Mouse (Mus musculus): ENCODE data around the gene Wscd2.

Wscd2 gene

DNA sequence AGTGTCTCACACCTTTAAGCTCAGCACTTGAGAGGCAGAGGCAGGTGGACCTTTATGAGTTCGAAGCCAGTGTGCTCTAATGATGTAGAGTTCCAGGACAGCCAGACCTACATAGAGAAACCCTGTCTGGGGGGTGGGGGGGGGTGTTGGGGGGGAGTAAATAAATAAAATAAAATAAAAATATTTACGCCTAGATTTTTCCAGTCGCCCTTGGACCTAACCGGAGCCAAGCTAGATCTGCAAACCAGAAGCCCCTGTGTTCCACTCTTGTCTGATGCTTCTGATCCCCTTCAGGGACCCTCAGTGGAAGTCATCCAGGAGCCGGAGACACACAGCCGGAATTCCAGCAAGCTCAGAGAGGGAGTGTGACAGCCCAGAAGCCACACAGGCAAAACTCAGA, at the start of gene Wscd2:
Gene Wscd2 (plus strand): TSS at position 301 of the 400 bp plus-strand sequence.
- no peak for DNase-seq (ENCODE audit: low spot score)

DNA sequence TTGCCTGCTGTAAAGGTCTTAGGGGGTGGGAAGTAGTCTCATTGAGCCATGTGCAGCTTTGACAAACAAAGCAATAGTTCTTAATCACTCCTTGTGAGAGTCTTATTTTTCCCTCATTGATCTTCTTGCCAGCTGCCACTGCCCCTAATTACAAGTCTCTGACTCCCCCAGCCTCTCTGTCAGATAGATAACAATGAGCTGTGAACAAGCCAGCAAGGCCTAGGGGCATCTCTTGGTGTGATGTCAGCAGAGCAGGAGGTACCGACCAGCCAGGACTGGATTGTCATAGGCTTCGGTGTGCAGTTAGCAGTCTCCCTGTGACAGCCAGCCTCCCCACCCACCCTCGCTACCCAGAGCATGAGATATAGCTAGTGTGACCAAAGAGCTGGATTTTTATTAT, 48.0 kb upstream of the Wscd2 start:
- DNase-seq (ENCODE audit: low spot score) = no peak

- peak; percentile 85 for DNase-seq (ENCODE audit: low spot score)
These were observed 42.0 kb upstream of the Wscd2 start for GRCm38 (mm10) chr5:113448023-113448734.

DNA sequence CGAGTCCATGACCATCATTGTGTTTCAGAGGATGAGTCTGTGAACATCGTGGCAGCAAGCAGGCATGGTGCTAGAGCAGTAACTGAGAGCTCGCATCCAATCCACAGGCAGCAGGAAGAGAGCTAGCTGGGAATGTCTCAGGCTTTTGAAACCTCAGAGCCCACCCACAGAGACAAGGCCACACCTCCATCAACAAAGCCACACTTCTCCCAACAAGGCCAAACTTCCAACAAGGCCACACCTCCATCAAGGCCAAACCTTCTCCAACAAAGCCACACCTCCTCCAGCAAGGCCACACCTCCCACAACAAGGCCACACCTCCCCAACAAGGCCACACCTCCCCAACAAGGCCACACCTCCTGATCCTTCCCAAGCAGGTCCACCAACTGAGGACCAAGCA, 40.8 kb upstream of the Wscd2 start:
- no peak for DNase-seq (ENCODE audit: low spot score)

DNA sequence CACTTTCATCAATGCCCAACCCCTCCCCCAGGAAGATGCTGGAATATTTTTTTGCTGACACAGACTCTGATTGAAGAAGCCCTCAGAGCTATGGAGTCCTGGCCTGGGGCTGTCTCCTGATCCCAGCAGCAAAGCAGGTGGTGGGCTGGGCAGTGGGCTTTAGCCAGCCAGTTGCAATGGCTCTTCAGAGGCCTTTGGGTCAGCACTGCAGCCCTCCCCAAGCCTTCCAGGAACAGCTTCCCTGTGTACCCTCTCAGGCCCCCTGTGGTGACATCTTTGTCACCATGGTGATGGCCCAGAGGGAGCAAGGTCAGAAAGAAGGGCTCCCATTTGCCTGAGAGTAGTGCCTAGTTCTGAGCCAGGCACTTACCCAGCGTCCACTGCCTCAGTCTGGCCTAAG, 37.4 kb upstream of the Wscd2 start:
- no peak for DNase-seq (ENCODE audit: low spot score)

GRCm38 (mm10) chr5:113453356-113453755, 36.8 kb upstream of the Wscd2 start:
- DNase-seq (ENCODE audit: low spot score) = no peak

DNA sequence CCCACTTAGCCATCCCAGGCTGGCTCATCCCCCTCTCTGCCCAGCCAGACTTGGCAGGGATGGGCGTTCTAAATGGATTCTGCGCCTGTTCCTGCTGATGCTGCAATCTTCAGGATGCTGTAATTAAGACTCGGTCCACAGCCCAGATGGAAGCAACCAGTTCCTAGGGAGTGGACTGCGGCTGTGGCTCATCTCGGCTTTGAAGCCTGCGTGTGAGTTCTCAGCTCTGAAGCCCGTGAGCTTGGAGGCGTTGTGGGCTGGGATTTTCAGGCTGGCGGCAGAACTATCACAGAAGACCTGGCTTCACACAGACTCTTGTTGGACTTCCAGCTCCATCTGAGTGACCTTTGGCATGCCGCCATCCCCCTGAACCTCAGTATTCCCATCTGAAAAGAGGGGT, 34.1 kb upstream of the Wscd2 start:
- peak; percentile 24 for DNase-seq (ENCODE audit: low spot score)

DNA sequence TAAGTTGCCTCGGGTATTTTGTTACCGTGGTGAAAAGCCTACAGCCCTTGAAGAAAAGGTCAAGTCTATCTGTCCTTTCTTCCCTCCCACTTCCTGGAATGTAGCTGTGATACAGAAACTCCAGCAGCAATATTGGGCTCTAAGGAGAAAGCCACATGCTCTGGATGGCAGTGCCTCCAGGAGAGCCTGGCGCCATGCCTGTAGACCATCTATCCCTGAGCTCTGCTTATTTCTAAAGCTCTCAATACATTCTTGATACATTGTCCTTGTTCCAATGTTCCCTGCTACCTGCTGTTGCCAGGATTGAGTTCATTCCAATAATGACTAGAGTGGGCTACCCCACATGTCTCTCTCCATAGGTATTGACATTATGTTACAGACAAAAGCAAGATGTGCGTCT, 33.4 kb upstream of the Wscd2 start:
- no peak for DNase-seq (ENCODE audit: low spot score)

GRCm38 (mm10) chr5:113457260-113457659, 32.9 kb upstream of the Wscd2 start:
- peak; percentile 87 for DNase-seq (ENCODE audit: low spot score)

GRCm38 (mm10) chr5:113459942-113460341, 30.2 kb upstream of the Wscd2 start:
- no peak for DNase-seq (ENCODE audit: low spot score)

DNA sequence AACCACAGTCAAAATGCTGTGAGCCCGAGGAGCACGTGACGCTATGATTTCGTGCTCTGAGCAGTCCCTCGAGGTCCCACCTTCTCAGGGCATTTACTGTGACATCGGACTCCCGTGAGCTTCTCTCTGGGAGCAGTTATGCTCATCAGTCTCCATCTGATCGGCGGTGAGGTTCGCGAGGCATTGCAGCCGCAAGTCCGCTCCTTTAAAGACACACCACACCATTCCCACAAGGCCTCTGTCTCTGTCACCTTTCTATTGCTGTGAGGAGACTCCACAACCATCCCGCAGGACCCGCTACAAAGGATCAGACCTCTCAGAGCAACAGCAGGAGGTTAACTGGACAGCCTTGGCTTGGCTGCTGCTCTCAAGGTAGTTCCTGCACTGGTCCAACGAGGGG, 28.6 kb upstream of the Wscd2 start:
- no peak for DNase-seq (ENCODE audit: low spot score)

- DNase-seq (ENCODE audit: low spot score) = no peak
These were observed 28.0 kb upstream of the Wscd2 start for GRCm38 (mm10) chr5:113461998-113462625.

DNA sequence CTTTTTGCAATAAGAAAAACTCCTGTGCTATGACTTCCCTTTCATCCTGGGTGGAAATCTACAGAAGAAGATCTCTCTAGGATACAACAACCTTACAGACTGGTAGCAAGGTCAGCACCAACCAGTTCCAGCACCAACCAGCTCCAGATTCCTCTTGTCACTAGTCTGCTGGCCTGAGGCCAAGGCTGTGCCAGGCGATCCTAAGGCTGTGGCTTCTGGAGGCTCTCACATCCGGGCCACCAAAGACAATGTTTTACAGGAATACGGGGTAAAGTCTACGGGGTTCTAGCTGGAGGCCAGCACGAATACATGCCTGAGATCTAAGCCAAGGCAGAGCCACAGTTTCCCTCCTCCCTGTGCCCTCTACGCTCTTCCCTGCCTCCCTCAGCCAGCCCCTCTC, 25.4 kb upstream of the Wscd2 start:
- DNase-seq (ENCODE audit: low spot score) = peak; percentile 43

DNA sequence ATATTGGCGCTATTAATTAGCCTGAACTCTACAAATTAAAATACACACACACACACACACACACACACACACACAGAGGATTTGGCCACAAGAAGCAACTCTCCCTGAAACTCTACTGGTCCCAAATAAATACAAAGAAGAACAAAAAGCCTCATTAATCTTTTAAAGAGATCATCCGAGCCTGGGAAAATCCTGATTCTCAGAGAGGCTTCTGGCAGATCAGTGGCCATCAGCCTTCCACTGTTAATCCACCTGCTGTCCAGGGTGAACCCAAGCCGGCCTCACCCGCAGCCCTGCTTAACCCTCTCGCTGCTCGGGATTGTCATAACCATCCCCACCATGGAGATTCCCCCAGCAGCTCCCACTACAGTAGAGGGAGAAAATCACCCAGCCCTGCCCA, 23.6 kb upstream of the Wscd2 start:
- no peak for DNase-seq (ENCODE audit: low spot score)

DNA sequence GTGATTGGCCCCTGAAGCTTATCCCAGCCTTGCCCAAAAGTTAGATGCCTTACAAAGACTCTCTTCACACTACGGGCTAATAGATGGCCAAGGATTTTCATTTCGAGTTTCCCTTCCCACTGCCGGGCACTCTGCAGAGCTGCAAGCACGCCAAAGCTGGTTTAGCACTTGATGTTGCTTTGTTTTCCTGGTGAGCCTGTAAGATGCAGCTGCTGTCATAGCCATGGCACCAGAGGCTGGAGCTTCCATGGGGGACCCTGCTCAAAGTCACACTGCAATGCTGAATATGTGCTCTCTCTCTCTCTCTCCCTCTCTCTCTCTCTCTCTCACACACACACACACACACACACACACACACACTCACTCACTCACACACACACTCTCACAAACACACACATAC, 23.1 kb upstream of the Wscd2 start:
- DNase-seq (ENCODE audit: low spot score) = no peak

- peak; percentile 52 for DNase-seq (ENCODE audit: low spot score)
These were observed 22.4 kb upstream of the Wscd2 start for GRCm38 (mm10) chr5:113467765-113468164.

DNA sequence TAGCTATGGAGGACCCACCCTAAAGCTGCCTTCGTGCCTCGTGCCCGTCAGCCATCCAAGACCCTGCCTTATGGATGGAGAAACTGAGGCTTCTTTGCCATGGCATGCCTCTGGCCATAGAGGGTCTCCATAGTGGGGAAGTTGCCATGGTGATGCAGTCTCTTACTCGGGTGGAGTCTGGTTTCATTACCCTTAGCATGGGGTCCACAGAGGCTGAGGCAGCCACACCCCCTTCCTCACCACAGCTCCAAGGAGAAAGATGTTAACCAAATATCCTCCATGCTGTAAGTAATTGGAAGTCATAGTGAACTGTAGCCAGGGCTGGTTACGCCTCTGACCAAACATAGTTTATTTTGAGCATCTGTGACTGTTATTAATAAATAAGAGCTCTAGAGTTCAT, 21.5 kb upstream of the Wscd2 start:
- DNase-seq (ENCODE audit: low spot score) = no peak

DNA sequence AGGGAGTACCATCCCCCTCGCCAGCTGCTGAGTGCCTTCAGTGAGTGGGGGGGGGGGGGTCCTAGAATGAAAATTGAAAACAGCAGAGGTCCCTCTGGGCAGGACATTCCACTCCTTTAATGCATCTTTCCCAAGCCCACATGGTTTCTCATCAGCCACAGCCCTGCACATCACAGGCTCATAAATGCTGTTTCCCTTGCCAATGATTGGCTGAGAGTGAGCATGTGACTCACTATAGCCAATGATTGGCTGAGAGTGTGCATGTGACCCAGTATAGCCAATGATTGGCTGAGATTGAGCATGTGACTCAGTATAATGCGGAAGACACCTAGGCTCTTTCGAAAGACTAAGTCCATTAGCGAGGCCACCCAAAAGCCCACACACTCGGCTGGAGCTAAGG, 20.9 kb upstream of the Wscd2 start:
- no peak for DNase-seq (ENCODE audit: low spot score)

GRCm38 (mm10) chr5:113469826-113470225, 20.3 kb upstream of the Wscd2 start:
- DNase-seq (ENCODE audit: low spot score) = no peak

GRCm38 (mm10) chr5:113471417-113471816, 18.7 kb upstream of the Wscd2 start:
- peak; percentile 73 for DNase-seq (ENCODE audit: low spot score)

DNA sequence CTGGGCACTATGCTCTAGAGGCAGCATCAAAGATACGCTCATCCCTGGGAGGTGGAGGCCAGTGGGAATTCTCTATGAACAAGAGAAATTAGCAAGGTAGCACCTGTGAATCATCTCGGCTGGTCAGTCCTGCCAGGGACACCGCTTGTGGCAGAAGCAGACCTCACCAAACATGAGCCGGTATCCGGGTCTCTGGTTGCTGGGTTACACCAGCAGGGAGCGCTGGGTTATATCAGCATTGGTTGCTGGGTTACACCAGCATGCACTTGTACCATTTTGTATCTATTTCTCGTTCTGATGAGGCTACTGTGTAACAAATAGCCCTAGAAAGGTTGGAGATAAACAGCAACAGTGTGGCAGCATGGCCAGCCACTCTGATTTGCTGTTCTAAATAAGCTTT, 17.8 kb upstream of the Wscd2 start:
- no peak for DNase-seq (ENCODE audit: low spot score)

DNA sequence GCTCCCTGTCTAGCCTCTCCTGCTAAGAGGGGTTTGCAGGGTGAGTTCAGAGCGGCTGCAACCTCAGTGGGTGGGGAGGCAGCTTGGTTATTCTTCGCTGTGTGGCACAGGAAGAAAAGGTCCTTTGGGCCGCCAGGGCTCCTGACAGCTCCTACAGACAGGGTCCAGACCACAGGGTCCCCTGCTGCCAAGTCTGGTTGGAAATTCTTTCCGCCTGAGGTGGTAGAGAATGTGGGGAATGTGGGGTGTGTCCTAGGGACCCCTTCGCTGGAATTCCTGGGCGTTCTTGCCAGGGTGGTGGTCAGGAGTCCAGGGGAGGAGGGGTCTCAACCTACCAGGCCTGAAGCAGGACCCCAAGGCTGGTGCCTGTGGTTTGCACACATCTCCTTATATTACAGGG, 13.3 kb upstream of the Wscd2 start:
- no peak for DNase-seq (ENCODE audit: low spot score)

DNA sequence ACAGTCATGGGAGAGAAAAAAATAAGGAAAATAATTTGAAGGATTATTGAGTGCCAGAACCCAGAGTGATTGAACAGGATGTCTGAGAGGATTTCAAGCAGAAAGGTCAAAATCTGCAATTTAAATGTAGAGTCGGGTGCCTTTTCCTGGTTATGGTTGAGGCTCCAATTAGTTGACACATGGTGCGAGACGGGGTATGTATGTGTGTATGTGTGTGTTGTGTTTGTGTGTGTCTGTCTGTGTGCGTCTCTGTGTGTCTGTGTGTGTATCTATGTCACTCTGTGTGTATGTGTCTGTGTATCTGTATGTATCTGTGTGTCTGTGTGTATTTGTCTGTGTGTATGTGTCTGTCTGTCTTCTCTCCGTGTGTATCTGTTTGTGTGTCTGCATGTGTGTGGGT, 11.1 kb upstream of the Wscd2 start:
- no peak for DNase-seq (ENCODE audit: low spot score)

GRCm38 (mm10) chr5:113480451-113480850, 9.7 kb upstream of the Wscd2 start:
- DNase-seq (ENCODE audit: low spot score) = no peak

Data from MN1 (cell line).